Mouse (Mus musculus): ENCODE measurements around the gene Gtf2f2. TPM values are rescaled to one million over a fixed set of nuclear protein-coding genes. Genes with fewer than 3 reads are reported as not detected.

Gene Gtf2f2
- 10 to 100 TPM; 41.4 to 54.9 (median 48.8) TPM for polyA plus RNA-seq (2017; shearing (Covaris generic))

GRCm38 (mm10) chr14:76010102-76011061 lies at the start of gene Gtf2f2:
TSS of gene Gtf2f2 (minus strand) at chr14:76010865.
- ATAC-seq, result peak; percentile 92

DNA sequence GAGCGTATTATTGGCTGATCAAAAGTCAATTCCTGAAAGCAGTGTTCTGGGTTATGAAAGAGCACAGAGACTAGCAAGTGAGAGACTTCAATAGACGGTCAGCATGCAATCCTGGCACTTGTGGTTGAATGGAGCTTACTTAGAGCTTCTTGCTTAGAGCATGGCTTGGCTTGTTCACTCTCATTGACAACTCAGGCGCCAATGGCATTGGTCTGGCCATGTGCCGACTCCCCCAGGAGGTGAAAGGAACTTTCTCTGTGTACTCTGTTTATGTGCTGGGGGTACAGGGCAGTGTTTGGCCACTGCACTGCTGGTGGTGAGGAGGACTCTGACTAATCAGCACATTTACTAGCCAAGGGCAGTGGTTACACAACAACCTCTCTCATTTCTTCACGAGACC lies 48.8 kb upstream of the Gtf2f2 start:
- no peak for ATAC-seq

- ATAC-seq, result no peak
These were observed 43.1 kb upstream of the Gtf2f2 start for GRCm38 (mm10) chr14:76053726-76054125.

DNA sequence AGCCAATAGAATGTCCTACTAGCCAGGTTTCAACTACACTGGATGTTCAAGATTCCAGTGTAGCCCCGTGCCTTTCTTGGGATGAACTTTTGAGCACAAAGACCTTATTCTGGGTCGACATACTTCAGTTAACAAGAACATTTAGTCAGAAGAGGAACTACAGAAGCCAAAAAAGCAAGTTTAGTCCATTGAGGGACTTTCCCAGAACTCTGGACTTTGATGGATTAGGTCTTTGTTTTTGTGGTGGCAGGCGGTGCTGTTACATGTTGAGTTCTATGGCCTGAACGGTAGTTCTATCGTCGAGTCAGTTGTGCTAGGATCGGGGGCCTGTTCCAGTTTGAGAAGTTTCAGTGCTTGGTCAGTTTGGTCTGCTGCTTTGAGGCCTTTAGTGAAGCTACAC lies 41.3 kb upstream of the Gtf2f2 start:
- no peak for ATAC-seq

DNA sequence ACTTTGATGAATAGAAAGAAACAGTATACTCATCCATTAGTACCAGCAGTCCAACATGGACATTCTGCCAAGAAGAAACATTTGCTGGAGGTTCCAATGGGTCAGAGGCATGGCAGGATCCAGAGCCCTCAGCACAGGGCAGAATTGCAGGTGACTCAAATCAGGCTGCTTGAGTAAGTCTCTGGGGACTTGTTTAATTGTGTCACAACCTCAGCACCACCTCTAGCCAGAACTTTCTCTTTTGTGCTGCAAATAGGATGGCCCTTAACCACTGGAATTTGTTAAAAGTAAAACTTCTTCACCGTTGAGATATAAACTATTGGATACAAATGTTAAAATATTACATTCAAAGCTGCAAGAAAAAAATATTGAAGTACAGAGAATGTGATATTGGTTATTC lies 35.1 kb upstream of the Gtf2f2 start:
- ATAC-seq, result no peak

DNA sequence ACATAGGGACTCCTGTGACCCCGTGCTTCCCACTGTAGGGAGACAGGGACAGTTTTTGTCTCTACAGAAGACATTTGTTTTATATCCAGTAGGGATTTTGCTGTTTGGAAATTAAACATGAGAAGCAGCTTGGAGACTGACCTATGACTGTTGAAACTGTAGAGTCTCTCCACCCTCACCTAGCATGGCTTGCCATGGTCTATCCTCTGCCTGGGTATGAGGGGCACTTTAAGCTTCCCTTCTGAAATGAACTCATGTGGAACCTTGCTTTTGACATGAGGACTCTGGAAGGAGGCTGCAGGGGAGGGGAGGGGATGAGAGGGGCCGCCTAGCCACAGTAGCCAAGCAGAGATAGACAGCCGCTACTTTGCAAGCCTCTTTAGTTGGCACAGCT lies 33.5 kb upstream of the Gtf2f2 start:
- ATAC-seq, result no peak

- no peak for ATAC-seq
These were observed 32.8 kb upstream of the Gtf2f2 start for GRCm38 (mm10) chr14:76043251-76044163.

DNA sequence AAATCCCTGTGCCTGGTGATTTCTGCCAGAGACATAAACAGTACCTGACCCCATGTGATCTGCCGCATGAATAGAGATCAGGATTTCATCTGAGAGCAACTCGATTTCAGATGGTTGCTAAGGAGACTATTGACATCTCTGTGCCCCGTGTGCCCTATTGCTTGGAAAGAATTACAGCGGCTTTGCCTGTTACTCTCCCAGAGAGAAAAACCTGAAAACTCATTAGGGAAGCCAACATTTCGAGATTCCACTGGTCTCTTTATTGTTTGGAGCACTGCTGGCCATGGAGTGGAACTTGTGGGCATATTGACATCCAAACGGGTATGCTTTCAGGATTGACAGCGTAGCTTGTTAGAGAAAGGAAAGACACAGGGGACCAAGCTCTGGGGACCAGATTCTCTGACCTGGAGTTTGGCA lies 22.6 kb upstream of the Gtf2f2 start:
- no peak for ATAC-seq

DNA sequence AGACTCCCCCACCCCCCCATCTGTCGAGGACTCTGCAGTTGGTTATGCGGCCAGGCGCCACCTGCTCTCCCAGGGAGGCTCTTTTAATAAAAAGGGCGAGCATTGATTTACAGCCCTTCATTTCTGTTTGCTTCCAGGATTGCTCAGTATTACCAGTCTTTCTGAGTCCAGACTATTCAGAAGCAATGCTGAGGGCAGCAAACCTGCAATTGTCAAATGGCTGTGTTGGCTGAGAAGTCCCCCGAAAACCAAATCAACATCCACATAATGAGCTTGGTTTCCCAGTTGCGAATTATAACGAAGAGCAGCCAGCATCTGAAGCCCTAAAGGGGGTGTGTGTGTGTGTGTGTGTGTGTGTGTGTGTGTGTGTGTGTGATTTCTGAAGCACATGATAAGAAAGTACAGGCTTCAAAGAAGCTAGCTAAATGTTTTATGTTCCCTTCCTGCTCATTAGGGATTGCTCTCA lies 22.0 kb upstream of the Gtf2f2 start:
- no peak for ATAC-seq

DNA sequence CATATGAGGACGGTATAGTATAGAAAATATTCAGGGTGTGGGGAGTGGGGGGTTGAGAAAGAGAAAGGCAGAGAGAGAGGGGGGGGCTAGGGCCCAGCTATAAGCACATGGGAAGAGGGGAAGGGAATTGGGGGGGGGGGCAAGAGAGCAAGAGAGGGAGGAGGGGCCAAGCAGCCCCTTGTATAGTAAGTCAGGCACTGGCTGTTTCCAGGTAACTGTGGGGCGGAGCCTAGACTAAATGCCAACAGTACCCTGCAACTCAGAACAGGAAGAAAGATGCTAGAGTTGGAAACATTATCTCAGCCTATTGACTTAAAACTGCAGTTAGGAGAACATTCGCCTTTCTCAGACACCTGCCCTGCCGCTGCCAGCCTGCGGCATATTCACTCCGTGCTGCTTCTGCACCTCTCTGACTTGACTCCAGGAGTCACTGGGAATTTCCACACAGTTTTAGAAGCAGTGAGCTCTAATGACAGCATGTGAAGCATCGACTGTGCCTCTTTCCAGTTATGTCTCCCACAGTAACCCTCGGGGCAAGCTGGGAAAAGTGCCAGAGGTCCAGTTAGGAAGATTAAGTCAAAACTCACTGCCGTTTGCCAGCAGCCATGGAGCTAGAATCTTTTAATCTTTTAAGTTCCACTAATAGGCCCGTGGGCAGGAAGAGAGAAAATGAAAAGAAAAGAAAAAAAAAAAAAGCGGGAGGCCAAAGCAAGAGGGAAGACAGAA lies 20.6 kb upstream of the Gtf2f2 start:
- no peak for ATAC-seq

GRCm38 (mm10) chr14:76024641-76025040 lies 14.0 kb upstream of the Gtf2f2 start:
- ATAC-seq, result no peak

DNA sequence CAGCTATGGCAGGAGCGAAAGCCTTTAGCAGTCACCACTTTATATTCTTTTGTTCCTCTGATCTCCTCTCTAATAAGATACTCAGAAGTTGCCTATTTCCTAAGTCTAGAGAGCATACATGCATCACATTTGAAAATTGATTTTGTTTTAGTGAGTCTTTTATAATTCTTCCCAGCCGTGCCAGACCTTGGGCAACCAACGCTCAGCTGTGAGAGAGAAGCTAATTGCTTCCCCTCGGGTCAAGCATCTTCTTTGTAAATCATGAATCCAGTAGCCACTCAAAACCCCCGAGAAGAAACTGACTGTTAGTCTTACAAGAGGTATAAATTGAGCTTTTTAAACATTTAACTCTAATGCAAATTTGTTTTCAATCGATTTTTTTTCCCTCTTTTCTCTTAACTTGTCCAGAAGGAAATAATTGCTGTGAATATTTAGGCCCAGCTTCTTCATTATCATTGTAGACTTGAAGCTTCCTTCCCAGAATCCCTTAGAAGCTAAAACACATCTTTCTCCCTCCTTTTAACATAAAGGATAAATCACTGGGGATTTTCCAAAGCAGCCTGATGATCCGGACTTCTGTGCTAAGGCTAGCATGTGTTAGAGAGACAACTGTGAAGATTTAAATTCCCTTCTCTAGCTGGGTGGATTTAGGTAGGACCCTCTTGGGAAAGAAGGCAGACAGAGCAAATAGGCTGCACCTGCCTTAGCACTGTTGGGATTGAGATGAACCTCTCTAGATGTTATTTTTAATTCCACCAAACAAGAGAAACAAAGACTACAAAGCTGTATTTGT lies 10.5 kb upstream of the Gtf2f2 start:
- no peak for ATAC-seq

GRCm38 (mm10) chr14:76020259-76020785 lies 9.7 kb upstream of the Gtf2f2 start:
- ATAC-seq, result no peak

- ATAC-seq, result no peak
These were observed 7.3 kb upstream of the Gtf2f2 start for GRCm38 (mm10) chr14:76017785-76018490.

DNA sequence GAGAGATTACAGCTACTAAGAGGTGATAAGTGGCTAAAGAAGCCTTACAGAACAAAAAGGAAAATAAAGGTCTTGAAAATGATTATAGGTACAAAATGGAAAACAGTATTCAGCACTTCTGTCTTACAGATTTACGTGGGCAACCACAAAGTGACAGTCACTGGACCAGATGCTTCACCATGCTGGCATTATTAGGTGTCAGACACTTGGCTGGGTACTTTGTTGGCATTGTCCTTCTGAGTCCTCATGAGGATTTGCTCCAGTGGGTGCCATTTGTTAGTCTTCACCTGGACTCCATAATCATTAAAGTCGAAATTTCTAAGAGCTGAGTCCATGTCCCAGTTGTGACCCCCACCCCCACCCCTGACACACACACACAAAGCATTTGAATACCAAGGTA lies 3.7 kb upstream of the Gtf2f2 start:
- no peak for ATAC-seq

- peak; percentile 16 for ATAC-seq
These were observed 395 bp upstream of the Gtf2f2 start for GRCm38 (mm10) chr14:76011062-76011457.

GRCm38 (mm10) chr14:76009185-76009584 lies 1.5 kb downstream of the Gtf2f2 start:
- ATAC-seq, result no peak

DNA sequence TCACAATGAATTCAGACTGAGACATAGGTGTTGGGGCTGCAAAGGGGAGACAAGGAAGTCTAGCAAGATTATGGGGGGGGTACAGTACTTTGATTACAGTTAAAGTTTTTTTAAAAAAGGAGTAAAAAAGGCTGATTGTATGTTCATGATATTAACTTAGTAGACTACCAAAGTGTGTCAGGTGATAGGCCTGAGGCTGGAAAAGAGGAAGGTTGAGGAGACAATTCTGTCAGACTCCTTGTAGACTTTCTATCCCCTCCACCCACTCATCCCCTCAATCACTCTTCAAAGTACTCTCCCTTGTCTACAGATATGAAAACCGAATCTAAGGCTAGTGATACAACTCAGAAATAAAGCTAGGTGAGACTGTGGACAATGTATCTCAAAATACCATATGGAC lies 2.5 kb downstream of the Gtf2f2 start:
- no peak for ATAC-seq

DNA sequence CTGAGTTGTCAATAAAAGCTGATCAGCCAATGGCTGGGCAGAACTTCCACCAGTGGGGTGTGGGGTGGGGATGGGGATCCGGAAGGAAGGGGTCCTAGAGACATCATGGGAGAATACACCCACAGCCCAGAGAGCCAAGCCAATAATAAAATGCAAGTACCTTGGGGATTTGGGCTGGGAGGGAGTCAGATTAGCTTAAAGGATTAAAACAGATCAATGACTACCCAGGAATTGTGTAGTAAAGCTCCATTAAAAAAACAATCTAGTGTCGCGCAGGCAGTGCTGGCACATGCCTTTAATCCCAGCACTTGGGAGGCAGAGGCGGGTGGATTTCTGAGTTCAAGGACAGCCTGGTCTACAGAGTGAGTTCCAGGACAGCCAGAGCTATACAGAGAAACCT lies 5.7 kb downstream of the Gtf2f2 start:
- no peak for ATAC-seq

GRCm38 (mm10) chr14:76001781-76002180 lies 8.9 kb downstream of the Gtf2f2 start:
- ATAC-seq, result no peak

DNA sequence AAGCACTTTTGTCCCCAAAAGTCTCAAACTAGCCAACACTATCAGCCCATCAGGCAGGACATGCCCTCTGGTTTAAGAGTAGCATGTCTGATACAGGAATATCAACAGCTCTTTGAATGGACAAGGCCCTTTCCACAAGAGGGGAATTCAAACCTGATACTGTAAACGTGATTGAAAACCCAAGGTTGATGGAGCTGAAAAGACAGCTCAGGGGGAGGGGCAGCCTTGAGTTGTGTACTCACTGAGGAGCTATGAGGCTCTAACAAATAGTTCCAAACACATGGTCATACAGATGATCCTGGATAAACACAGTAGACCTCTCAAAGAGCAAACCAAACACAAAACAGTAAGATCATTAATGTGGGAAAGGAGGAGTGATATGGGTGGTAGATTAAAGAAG lies 12.6 kb downstream of the Gtf2f2 start:
- ATAC-seq, result no peak

Measured in inflammation-experienced regulatory T-cells, adult 6 months (primary cell).